Mouse (Mus musculus): ENCODE data around the gene C9. TPM values are rescaled to one million over a fixed set of nuclear protein-coding genes. Genes with fewer than 3 reads are reported as not detected.

C9 gene
- polyA plus RNA-seq, 1 experiment, result not detected

DNA sequence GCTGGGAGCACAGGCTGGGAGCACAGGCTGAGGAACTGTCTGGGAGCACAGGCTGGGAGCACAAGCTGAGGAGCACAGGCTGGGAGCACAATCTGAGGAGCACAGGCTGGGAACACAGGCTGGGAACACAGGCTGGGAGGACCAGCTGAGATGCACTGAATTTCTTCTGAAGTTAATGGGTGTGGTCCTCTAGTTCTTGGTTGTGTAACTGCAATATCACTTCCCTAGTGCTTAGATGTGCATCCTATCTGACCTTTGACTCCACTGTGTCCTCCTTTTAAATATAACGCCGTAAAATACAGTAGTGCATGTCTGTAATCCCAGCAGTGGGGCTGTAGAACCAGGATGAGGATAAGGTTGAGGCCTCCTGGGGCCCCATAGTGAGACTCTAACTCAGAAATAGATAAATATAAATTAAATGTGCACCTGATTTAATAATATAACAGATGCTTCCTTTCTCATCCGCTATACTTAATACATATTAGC lies 88.8 kb downstream of the C9 start:
- no peaks in the 10 kb centered on the region for H3K36me3 ChIP-seq (ENCODE audit: control insufficient read depth, insufficient read depth, low read length, poor library complexity, severe bottlenecking)
- no peaks in the 10 kb centered on the region for H3K9me3 ChIP-seq (replicated peaks; ENCODE audit: control insufficient read depth, insufficient read depth, low read length, poor library complexity, severe bottlenecking)
- H3K4me3 ChIP-seq (ENCODE audit: low read depth, low read length), result no peak overlapping the region
- no peak for TF ChIP-seq EP300 (IDR thresholded peaks at IDR 0.05; ENCODE audit: insufficient read depth, low read depth, low read length)
- no peak for TF ChIP-seq CTCF (IDR thresholded peaks at IDR 0.05; ENCODE audit: low read depth, low read length)
- TF ChIP-seq POLR2A (IDR thresholded peaks at IDR 0.05; ENCODE audit: insufficient read depth, low read length), result no peak
- no peaks in the 10 kb centered on the region for H3K4me1 ChIP-seq (ENCODE audit: control insufficient read depth, insufficient read depth, low read length)
- H3K9ac ChIP-seq (ENCODE audit: low read depth, poor library complexity, severe bottlenecking), result no peak overlapping the region
- H3K27me3 ChIP-seq (ENCODE audit: control insufficient read depth, insufficient read depth, low read length, poor library complexity, severe bottlenecking), result no peaks in the 10 kb centered on the region
- H3K27ac ChIP-seq (ENCODE audit: insufficient read depth, low read length), result no peak overlapping the region

DNA sequence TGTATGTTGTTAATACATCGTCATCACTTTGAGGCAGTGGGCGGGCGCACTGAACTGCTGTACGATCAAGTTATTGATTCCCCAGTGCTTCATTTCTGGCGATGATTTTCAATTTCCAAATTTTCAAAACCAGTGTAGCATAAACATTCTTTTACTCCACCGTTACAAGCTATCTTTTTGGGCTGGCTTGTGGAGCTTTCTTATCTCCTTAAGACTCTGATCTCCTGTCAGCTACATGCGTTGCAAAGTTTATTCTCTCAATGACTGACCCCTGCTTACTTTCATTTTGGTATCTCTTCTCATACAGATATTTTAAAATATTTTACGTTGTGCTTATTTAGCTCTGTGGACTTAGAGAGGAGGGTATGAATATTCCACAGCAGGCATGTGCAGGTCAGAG lies 89.5 kb downstream of the C9 start:
- H3K27me3 ChIP-seq (ENCODE audit: control insufficient read depth, insufficient read depth, low read length, poor library complexity, severe bottlenecking), result no peaks in the 10 kb centered on the region
- TF ChIP-seq EP300 (IDR thresholded peaks at IDR 0.05; ENCODE audit: insufficient read depth, low read depth, low read length) (no peak), POLR2A (IDR thresholded peaks at IDR 0.05; ENCODE audit: insufficient read depth, low read length) (no peak), CTCF (IDR thresholded peaks at IDR 0.05; ENCODE audit: low read depth, low read length) (no peak)
- no peak overlapping the region for H3K27ac ChIP-seq (ENCODE audit: insufficient read depth, low read length)

DNA sequence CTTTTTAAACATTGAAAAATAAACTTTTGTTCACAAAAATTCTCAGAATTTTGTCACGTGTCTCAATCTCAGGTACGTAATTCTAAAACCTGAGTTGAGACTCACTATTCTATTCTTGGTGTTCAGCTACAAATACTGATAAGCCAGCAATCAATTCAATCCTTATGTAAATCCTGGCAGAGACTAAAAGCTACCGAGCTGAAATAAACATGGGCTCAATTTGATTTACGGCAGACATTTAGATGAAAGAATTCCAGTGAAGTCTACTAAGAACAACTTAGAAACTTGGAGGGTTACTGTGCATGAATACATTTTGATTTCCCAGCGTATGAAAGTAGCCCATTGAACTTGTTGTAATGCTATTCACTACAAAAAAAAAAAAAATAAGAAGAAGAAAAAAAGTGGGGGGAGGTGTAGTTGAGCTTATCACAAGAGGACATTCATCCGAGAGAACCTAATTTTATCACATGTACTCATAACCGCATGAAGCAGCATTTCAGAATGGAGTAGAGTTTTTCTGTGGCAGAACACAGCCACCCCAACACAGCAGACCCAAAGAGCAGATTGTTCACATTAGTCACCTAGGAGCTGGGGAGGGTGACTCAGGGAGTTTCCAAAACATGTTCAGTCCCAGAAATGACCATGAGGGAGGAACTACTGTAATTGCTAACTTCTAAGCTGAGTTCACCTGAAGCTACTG lies 94.7 kb downstream of the C9 start:
- Histone ChIP-seq H3K9ac (ENCODE audit: low read depth, poor library complexity, severe bottlenecking) (no peak overlapping the region), H3K27me3 (ENCODE audit: control insufficient read depth, insufficient read depth, low read length, poor library complexity, severe bottlenecking) (no peaks in the 10 kb centered on the region), H3K4me3 (ENCODE audit: low read depth, low read length) (no peak overlapping the region), H3K4me1 (ENCODE audit: control insufficient read depth, insufficient read depth, low read length) (no peaks in the 10 kb centered on the region), H3K27ac (ENCODE audit: insufficient read depth, low read length) (no peak overlapping the region), H3K36me3 (ENCODE audit: control insufficient read depth, insufficient read depth, low read length, poor library complexity, severe bottlenecking) (no peaks in the 10 kb centered on the region), H3K9me3 (replicated peaks; ENCODE audit: control insufficient read depth, insufficient read depth, low read length, poor library complexity, severe bottlenecking) (no peaks in the 10 kb centered on the region)
- TF ChIP-seq CTCF (IDR thresholded peaks at IDR 0.05; ENCODE audit: low read depth, low read length), result no peak

More for the DNA sequence above, 89.5 kb downstream of the C9 start:
- Histone ChIP-seq H3K4me1 (ENCODE audit: control insufficient read depth, insufficient read depth, low read length) (no peaks in the 10 kb centered on the region), H3K9ac (ENCODE audit: low read depth, poor library complexity, severe bottlenecking) (no peak overlapping the region), H3K4me3 (ENCODE audit: low read depth, low read length) (no peak overlapping the region), H3K36me3 (ENCODE audit: control insufficient read depth, insufficient read depth, low read length, poor library complexity, severe bottlenecking) (no peaks in the 10 kb centered on the region), H3K9me3 (replicated peaks; ENCODE audit: control insufficient read depth, insufficient read depth, low read length, poor library complexity, severe bottlenecking) (no peaks in the 10 kb centered on the region)

Other genes starting within 250 kb of the C9 start
- gene Dab2, start 145.5 kb upstream of the C9 start, polyA plus RNA-seq (2011; ENCODE audit: insufficient read depth, insufficient read length, low read depth, missing spikeins), result 21.4 and 27.5 TPM in 2 replicates
- not detected in 2 replicates for gene Fyb, start 77.5 kb downstream of the C9 start, polyA plus RNA-seq (2011; ENCODE audit: insufficient read depth, insufficient read length, low read depth, missing spikeins)

Data from ES-Bruce4 (cell line).